Mouse (Mus musculus): ENCODE measurements around the gene Spryd4. TPM values are rescaled to one million over a fixed set of nuclear protein-coding genes. Genes with fewer than 3 reads are reported as not detected.

Gene Spryd4
- polyA plus RNA-seq, 1 experiment = 13.5 TPM

DNA sequence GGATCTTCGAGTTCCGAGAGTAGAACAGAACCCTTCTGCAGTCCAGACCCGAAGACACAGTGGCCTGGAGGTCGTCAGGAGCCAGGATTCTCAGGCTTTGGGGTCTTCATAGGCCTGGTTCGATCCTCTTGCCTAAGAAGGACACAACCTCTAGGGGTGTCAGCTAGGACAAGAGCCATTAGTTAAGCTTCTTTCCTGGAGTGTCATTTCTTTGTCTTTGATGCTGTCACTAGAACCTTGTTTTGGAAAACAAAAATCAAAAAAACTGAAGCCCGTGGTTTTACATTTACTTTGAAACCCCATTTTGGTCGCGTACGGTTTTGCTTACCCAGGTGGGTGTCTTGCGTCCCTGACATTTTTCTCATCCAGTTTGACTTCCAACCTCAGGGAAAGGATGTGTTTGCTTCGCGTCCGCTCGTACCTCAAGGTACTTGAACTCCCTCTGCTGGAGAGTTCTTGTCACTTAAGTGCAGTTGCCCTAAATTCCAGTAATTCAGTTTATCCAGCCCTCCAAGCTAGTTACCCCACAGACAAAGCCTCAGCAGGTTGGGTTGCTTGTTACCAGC is 20.9 kb upstream of the Spryd4 start:
- peak; percentile 67 to 80 for DNase-seq
- H3K27me3 ChIP-seq (ENCODE audit: control insufficient read depth, insufficient read depth, low read length) = no peaks in the 10 kb centered on the region
- TF ChIP-seq POLR2A (IDR thresholded peaks at IDR 0.05; ENCODE audit: borderline replicate concordance, insufficient read depth, low read length) = no peak
- TF ChIP-seq CTCF (IDR thresholded peaks at IDR 0.05; ENCODE audit: borderline replicate concordance, insufficient read depth, low read depth, low read length) = peak; percentile 77
- peak overlapping the region; percentile 93 for H3K27ac ChIP-seq (ENCODE audit: insufficient read depth, low read length)
- WGBS = under 1% methylated on average over 14 of the region's 14 CpGs
- H3K4me3 ChIP-seq (replicated peaks; ENCODE audit: insufficient read depth, low read depth, low read length) = peak overlapping the region; percentile 98
- peaks cover 3% of the 10 kb centered on the region; the same call in 1 of the 2 replicates for H3K4me1 ChIP-seq (ENCODE audit: control insufficient read depth, insufficient read depth, low read length)

DNA sequence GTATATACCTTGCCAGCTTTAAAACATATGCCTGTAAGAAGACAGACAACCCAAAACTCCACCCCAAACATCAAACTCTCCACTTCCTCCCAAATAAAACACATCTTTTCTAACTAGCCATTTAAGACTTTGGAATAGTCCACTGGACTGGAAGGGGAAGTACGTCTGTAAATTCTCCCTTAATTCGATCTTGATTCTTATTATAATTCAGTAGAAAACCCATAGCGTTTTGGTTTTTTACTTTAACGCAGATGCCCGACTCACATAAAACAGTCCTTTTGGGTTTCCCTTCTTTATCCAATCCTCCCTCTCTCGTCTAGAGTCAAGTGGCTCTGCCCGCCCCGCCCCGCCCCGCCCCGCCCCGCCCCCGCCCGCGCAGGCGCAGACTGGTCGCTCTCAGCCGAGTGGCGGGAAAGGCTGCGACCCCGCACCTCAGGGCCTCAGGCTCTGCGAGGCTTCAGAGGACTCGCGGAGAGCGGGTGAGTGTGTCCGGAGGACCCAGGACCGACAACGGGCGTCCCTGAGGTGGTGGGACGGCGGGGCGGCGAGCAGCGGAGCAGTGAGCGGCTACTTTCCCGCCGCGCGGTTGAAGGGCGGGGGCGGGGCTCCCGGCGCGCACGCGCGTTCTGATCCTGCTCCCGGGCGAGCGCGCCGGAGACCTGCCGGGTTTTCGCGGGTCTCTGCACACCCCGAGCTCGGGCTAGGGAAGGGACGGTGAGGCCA is 20.3 kb upstream of the Spryd4 start, which contains the start of gene Timeless:
Gene Timeless (plus strand): TSS at position 369 of the 723 bp plus-strand sequence.
- Histone ChIP-seq H3K4me3 (replicated peaks; ENCODE audit: insufficient read depth, low read depth, low read length) (peak within 1 kb of the TSS; percentile 98), H3K27me3 (ENCODE audit: control insufficient read depth, insufficient read depth, low read length) (no peaks in the 10 kb centered on the region), H3K4me1 (ENCODE audit: control insufficient read depth, insufficient read depth, low read length) (peaks cover 3% of the 10 kb centered on the region; the same call in 1 of the 2 replicates), H3K27ac (ENCODE audit: insufficient read depth, low read length) (peak within 1 kb of the TSS; percentile 93)
- TF ChIP-seq POLR2A (IDR thresholded peaks at IDR 0.05; ENCODE audit: borderline replicate concordance, insufficient read depth, low read length) (peak; percentile 95), CTCF (IDR thresholded peaks at IDR 0.05; ENCODE audit: borderline replicate concordance, insufficient read depth, low read depth, low read length) (no peak)
- WGBS = under 1% methylated on average over 58 of the region's 58 CpGs
- DNase-seq = peak; percentile 85 to 95

DNA sequence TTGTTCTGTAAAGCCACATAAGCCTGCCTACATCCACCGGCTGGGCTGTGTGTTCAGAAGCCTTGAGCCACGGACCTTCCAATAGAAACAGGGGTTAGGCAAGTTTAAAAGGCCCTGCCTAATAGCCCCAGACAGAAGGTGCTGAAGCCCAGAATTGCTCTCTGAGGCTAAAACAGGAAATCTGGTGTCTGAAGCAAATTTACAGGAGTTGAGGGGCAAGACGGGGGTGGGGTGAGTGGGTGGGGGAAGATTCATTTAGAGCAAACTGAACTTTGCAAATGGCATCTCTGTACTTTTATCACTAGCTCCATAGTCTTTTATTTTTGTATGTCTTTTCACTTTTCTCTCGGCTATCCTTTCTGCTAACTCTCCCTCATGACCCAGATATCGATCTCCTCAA is 19.5 kb upstream of the Spryd4 start:
- WGBS = 9% methylated on average over 5 of the region's 5 CpGs
- H3K27ac ChIP-seq (ENCODE audit: insufficient read depth, low read length) = no peak overlapping the region
- DNase-seq = no peak

DNA sequence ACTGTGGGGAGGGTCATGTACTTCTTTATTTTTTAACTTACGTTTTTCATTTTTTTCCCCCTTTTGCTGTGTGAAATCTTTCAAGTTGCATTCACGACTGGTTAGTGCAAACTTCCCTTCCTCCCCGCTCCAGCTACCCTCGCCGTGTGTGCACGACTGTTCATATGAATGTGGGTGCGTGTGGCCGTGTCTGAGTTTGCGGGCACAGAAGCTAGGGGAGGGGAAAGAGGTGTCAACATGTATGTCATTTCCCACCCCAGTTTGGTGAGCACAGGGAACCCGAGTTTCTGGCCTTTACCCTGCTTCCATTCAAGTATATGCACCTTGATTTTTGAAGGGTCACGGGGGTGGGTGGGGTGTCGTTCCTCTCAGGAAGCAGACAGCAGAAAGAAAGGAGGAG is 19.0 kb upstream of the Spryd4 start:
- Histone ChIP-seq H3K4me1 (ENCODE audit: control insufficient read depth, insufficient read depth, low read length) (peaks cover 3% of the 10 kb centered on the region; the same call in 1 of the 2 replicates), H3K4me3 (replicated peaks; ENCODE audit: insufficient read depth, low read depth, low read length) (no peak overlapping the region), H3K27me3 (ENCODE audit: control insufficient read depth, insufficient read depth, low read length) (no peaks in the 10 kb centered on the region), H3K27ac (ENCODE audit: insufficient read depth, low read length) (no peak overlapping the region)
- WGBS = 84% methylated on average over 12 of the region's 12 CpGs
- TF ChIP-seq POLR2A (IDR thresholded peaks at IDR 0.05; ENCODE audit: borderline replicate concordance, insufficient read depth, low read length) (no peak), CTCF (IDR thresholded peaks at IDR 0.05; ENCODE audit: borderline replicate concordance, insufficient read depth, low read depth, low read length) (no peak)
- DNase-seq = no peak

More for the DNA sequence above, 19.5 kb upstream of the Spryd4 start:
- no peaks in the 10 kb centered on the region for H3K27me3 ChIP-seq (ENCODE audit: control insufficient read depth, insufficient read depth, low read length)
- peaks cover 3% of the 10 kb centered on the region; the same call in 1 of the 2 replicates for H3K4me1 ChIP-seq (ENCODE audit: control insufficient read depth, insufficient read depth, low read length)
- TF ChIP-seq CTCF (IDR thresholded peaks at IDR 0.05; ENCODE audit: borderline replicate concordance, insufficient read depth, low read depth, low read length) (no peak), POLR2A (IDR thresholded peaks at IDR 0.05; ENCODE audit: borderline replicate concordance, insufficient read depth, low read length) (no peak)
- H3K4me3 ChIP-seq (replicated peaks; ENCODE audit: insufficient read depth, low read depth, low read length) = peak overlapping the region; percentile 98

DNA sequence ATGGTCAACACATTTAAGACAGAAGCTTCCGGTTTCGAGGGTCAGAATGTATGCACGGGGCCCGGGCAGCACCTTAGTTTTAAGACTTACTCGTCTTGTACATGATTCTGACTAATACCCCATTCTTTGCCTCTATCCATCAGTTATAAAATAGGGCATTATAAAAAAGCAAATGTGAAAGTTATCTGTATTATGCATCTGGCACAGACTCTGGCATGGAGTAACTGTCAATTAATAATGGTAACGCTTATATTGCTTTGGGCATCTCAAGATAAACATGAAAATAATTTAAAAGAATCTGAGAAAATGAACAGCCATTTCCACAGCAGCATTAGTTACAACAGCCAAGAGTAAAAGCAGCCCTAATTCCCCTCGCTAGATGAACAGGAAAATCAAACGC is 16.4 kb upstream of the Spryd4 start:
- TF ChIP-seq POLR2A (IDR thresholded peaks at IDR 0.05; ENCODE audit: borderline replicate concordance, insufficient read depth, low read length) (no peak), CTCF (IDR thresholded peaks at IDR 0.05; ENCODE audit: borderline replicate concordance, insufficient read depth, low read depth, low read length) (no peak)
- no peak overlapping the region for H3K27ac ChIP-seq (ENCODE audit: insufficient read depth, low read length)
- 90% methylated on average over 8 of the region's 8 CpGs for WGBS

DNA sequence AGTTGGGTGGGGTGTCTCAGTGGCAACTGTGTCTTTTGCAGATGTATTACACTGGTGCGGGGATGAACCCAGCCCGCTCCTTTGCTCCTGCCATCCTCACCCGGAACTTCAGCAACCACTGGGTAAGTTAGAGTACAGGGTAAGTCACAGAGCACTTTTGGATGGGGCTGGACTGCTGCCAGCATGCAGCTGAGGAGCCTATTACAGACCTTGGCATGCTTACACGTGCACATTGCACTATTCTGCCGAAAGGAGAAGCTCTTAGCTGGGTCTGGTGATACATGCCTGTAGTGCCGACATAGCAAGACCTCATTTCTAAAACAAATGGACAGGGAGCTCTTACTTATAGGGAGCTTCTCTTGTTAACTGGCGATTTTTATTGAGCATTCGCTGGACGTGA is 16.0 kb upstream of the Spryd4 start:
- Histone ChIP-seq H3K4me1 (ENCODE audit: control insufficient read depth, insufficient read depth, low read length) (no peaks in the 10 kb centered on the region), H3K27ac (ENCODE audit: insufficient read depth, low read length) (no peak overlapping the region), H3K27me3 (ENCODE audit: control insufficient read depth, insufficient read depth, low read length) (no peaks in the 10 kb centered on the region), H3K4me3 (replicated peaks; ENCODE audit: insufficient read depth, low read depth, low read length) (no peak overlapping the region)
- TF ChIP-seq POLR2A (IDR thresholded peaks at IDR 0.05; ENCODE audit: borderline replicate concordance, insufficient read depth, low read length) (no peak), CTCF (IDR thresholded peaks at IDR 0.05; ENCODE audit: borderline replicate concordance, insufficient read depth, low read depth, low read length) (no peak)
- no peak for DNase-seq
- WGBS = 60% methylated on average over 9 of the region's 9 CpGs

More for the DNA sequence above, 16.4 kb upstream of the Spryd4 start:
- Histone ChIP-seq H3K27me3 (ENCODE audit: control insufficient read depth, insufficient read depth, low read length) (no peaks in the 10 kb centered on the region), H3K4me1 (ENCODE audit: control insufficient read depth, insufficient read depth, low read length) (peaks cover 2% of the 10 kb centered on the region; the same call in 1 of the 2 replicates), H3K4me3 (replicated peaks; ENCODE audit: insufficient read depth, low read depth, low read length) (no peak overlapping the region)
- DNase-seq = no peak

DNA sequence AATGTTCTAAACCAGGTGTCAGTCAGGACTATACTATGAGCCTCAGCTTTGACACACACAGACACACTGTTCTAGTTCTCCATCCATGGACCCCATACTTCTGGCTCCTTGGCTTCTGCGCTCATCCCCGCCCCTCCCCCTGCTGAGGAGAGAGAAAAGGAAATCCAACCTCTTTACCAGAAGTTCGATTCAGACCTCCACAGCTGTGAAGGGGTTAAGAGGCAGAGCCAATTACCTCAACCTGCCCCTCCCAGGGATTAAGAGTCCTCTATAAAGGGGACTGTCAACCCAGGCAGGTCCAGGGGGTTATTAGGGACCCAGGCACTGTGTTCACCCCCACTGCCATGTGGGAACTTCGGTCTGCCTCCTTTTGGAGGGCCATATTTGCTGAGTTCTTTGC is 13.9 kb upstream of the Spryd4 start, which contains the start of gene Mip:
Gene Mip (plus strand): TSS at position 301 of the 400 bp plus-strand sequence.
- TF ChIP-seq POLR2A (IDR thresholded peaks at IDR 0.05; ENCODE audit: borderline replicate concordance, insufficient read depth, low read length) (no peak), CTCF (IDR thresholded peaks at IDR 0.05; ENCODE audit: borderline replicate concordance, insufficient read depth, low read depth, low read length) (no peak)
- H3K27ac ChIP-seq (ENCODE audit: insufficient read depth, low read length) = no peak within 1 kb of the TSS
- no peak within 1 kb of the TSS for H3K4me3 ChIP-seq (replicated peaks; ENCODE audit: insufficient read depth, low read depth, low read length)
- 44% methylated on average over 4 of the region's 4 CpGs for WGBS
- no peaks in the 10 kb centered on the region; the same call in 1 of the 2 replicates for H3K4me1 ChIP-seq (ENCODE audit: control insufficient read depth, insufficient read depth, low read length)
- DNase-seq = no peak
- H3K27me3 ChIP-seq (ENCODE audit: control insufficient read depth, insufficient read depth, low read length) = no peaks in the 10 kb centered on the region

All from cerebellum, adult 2 months (tissue).